Mouse (Mus musculus) cerebellum, adult 18-20 months (tissue): Measurements from ENCODE around the gene Plcb3.

Experiments used
- DNase-seq, 2 experiments: peaks; one replicate each; pipeline ENCODE4 v3.0.0; 2021

Plcb3 gene

GRCm38 (mm10) chr19:6939106-6940002, 36.9 kb downstream of the Plcb3 start:
- DNase-seq: no peak

DNA sequence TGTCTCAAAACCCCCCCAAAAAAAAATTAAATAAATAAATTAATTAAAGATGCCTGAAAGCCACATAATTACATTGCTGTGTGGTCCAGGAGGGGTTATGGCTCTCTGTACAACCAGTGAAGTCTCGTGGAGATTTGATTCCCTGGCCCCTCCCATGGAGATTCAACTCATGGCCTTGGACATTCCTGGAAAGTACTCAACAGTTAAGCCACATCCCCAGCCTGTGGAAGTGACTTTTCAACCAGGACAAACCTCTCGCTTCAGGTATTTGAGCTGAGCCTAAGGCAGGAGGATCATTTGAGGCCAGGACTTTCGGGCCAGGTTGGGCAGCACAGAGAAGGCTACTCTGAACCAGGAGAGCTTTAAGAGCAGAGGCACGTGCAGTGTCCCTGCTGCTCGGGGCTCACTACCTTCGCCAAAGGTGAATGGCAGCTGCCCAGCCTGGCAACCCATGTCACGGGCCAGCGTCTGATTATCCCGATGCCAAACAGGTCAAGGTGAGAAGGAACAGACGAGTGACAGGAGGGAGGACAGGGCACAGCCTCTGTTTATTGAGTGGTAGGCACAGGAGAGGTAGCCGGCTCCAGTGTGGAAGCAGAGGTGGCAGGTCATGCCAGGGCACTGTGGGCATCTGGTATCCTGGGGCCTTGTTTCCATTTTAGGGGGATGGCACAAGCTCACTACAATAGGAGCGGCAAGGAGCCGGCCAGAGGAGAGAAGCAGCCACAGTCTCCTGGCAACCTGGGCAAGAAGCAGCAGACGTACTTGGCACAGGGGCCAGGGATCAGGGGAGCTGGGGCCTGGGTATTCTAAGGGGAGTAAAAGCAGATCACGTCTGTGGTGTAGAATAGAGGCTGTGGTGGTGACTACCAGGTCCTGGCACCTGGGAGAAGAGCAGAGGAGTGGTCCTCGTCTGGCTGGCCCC, 38.5 kb downstream of the Plcb3 start:
- DNase-seq: peak; percentile 69 to 70

- DNase-seq: peak in 1 of 2 experiments; percentile 45
Observed at GRCm38 (mm10) chr19:6936299-6936698, 40.0 kb downstream of the Plcb3 start.

GRCm38 (mm10) chr19:6934195-6934977, 41.9 kb downstream of the Plcb3 start, which contains the start of gene Kcnk4:
Gene Kcnk4, minus strand, starts transcription at chr19:6934515.
- no peak for DNase-seq

DNA sequence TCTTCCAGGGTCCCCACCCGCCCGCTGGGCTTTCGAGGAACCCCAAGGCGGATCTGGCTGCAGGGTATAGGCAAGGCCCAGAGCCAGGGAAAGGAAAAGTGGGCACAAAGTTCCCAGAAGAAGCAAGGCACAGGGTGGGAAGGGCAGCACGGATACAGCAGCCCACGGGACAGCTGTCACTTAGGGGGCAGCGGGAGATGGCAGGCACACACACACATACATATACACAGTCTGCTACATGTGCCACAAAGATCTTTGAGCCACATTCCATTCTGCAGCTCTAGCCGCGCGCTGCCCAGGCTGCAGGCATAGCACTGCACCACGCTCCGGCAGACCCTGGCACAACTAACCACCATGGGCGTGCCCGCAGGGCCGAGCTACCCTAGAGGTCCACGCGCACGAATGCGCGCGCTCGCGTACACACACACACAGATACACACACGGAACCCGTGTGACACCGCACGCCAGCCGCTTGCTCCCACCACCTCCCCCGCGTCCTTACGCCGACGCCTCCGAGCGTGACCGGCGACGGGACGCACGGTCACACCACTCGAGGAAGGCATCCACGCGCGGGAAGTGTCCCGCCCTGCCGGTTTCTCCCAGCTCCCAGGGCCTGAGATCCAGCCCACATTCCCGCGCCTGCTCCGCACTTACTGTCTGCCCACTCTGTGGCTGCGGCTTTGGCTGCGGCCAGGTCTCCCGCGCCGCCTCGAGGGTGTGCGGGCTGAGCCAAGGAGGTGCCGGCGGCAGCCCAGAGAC, 42.7 kb downstream of the Plcb3 start:
- DNase-seq: peak; percentile 68 to 72

- DNase-seq: no peak
Observed at GRCm38 (mm10) chr19:6933102-6933435, 43.2 kb downstream of the Plcb3 start.

DNA sequence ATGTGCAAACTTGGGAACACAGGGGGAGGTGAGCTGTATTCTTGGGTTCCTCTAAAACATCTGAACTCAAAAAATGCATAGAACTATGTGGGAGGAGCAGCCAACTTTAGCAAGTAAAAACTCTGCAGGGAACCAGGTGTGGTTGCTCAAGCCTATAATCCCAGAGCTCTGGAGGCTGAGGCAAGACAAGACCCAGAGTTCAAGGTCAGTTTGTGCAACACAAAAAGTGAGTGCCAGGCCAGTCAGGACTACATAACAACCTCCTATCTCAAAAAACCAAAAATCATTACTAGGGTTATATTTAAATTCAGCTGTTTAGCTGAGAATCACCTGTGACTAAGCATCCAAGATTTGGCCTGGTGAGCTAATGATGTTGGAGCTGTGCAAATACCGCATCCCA, 44.3 kb downstream of the Plcb3 start:
- DNase-seq: no peak

DNA sequence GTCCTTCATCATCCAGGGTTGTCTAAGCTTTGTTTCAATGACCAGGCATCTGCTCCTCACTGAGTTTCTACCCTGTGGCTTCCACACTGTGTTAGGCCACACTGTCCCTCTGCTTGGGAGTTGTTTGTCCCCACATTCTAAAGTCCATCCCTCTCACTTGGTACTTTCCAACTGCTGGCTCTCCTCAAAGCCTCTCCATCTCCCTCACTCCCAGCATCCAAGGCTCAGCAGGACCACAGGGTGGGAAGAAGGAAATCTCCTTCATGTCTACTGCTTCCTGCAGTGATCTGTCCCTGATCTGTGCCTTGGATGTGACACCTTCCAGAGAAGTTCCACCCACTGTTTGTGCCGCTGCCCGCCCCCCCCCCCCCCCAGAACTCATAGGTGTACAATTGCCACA, 45.3 kb downstream of the Plcb3 start:
- peak in 1 of 2 experiments; percentile 36 for DNase-seq

DNA sequence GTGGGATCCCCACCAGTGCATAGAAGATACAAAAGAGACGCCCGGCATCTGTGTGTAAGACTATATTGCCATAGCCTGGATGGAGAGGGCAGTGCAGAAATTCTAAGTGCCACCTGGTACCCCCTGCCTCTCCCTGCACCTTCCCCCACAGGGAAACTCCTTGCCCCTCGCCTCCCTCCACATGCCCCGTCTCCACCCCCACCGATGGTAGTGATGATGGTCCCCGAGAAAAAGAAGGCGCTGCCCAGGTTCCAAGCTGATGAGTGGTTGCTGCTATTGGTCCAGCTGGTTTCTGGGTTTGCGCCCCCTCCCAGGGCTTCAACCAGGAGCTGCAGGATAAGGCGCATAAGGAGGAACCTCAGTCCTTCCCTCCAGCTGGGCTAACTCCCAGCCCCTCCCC, 48.2 kb downstream of the Plcb3 start:
- no peak for DNase-seq

- DNase-seq: no peak
Observed at GRCm38 (mm10) chr19:6926559-6927255, 49.6 kb downstream of the Plcb3 start.

- no peak for DNase-seq
Observed at GRCm38 (mm10) chr19:6925611-6926329, 50.5 kb downstream of the Plcb3 start.

GRCm38 (mm10) chr19:6925307-6925573, 51.0 kb downstream of the Plcb3 start, which contains the start of gene Catsperz:
Gene Catsperz, minus strand, starts transcription at chr19:6925380.
- no peak for DNase-seq

DNA sequence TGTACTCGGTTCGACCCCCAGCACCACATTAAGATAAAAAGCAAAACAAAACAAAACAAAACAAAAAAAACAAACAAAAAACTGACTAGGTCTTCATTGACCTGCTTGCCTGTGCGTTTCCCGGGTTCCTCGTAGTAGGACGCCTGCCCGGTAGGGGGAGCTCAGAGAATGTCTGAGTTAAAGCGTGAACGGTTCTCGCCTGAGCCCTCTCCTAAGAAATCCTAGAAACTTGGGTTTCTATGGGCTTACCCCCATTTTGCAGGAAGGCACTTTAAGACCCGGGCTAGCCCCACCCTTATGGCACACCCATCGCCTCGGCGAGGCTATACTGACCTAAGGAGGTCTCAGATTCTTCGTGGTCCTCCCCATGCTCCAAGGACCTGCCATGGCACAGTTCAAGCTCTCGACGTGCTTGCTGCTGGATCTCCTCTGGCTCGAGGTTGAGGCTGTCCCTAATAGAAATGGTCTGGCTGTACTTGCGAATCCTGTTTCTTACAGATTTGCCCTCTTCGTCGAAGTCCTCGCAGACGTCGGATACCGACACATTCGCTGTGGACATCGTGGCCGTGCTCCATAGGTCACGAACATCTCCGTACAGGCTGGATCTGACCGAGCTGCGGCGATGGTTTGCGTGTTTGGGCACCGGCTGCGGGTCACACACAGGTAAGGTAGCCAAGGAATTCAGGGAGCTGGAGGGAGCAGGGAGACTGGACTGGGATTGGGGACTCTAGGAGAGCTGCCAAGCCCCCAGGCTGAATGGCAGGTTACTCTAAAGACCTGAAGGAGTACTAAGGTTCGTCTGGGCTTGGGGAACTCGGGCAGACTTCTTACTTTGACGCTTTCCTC, 51.6 kb downstream of the Plcb3 start:
- peak; percentile 91 to 94 for DNase-seq

DNA sequence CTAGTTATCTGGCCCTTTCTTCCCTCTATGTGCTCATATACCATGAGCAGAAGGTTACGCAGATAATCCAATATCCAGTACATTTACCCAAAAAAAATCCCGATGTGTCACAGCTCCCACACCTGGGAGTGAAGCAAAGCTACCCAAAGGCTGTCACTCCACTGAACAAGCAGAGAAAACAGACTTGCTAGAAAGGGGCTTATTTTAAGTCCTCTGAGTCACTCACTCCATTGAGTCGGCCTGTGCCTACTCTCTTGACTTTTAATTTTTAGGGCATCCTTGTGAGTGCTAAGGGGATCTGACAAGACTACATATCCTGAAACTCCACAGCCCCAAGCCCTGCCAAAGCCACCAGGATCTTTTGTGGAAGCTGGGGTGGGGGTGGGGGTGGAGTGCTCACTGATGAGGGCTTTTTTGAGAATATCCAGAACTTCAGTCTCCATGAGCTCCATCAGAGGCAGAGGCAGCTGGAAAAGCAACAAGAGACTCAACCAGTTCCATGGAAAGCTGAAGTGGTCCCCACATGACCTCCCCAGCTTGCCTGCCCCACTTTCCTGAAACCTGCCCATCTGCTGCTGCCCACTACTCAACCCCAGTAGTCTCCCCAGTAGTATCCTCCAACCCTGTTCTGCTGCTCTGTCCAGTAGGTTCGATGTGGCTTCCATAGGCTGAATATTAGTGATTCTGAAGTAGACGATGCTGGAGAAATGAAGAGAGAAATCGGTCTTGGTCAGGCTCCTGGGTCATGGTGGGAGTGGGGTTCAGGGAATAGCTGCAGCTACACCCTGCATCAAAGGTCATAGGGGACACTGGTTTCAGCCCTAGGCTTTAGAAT, 53.2 kb downstream of the Plcb3 start:
- peak in 1 of 2 experiments; percentile 36 for DNase-seq

- peak; percentile 100 for DNase-seq
Observed at GRCm38 (mm10) chr19:6921647-6922567, 54.4 kb downstream of the Plcb3 start, which contains the start of gene Esrra. Gene Esrra, minus strand, starts transcription at chr19:6921813.

DNA sequence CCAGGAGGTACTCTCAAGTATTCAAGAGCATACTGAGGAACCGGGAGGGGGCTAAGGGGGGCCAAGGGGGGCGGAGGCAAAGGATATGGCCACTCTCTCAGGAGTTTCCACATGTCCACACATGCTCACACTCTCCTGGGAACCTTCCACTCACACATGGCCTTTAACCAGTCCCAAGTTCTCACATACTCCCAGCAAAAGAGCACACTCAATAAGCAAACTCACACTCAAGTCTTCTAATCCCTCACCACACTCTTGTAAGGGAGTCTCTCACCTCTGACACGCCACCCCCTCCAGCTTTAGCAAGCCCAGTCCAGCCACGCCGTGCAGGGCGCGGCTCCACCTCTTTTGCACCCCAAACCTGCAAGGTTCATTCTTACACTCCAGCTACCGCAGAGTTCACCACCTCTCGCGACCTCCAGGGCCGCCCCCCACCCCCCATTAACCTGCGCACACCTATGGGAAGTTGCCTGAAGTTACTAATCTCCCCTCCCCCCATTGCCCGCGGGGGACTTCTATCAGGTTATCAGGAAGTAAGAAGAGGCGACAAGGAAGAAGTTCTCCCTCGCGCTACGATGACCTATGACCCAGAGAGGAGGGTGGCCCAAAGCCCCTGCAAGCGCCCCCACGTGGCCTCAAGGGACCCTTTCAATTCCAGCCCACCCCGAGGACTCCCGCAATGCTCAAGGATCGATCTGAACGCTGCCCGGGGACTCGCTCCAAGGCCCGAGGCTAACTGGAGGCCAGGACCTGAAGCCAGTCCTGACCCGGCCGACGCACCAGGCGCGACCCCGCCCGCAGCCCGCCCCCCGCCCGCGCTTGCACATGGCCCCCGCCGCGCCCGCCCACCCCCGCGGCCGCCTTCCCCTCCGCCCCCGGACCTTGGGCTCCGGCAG, 55.3 kb downstream of the Plcb3 start:
- peak; percentile 57 to 67 for DNase-seq
